Mouse (Mus musculus) hindbrain, embryonic 15.5 days (tissue): ENCODE results near the gene Ccdc40. TPM values are rescaled to one million over a fixed set of nuclear protein-coding genes. Genes with fewer than 3 reads are reported as not detected.
"Not testable (repeated sequence)": the region's sequence is repeated elsewhere in the genome, so short reads cannot be mapped to it uniquely, and the experiment has no call there.

Experiments
- ATAC-seq: fragments of 200-750 bp; cut with Nextera tagmentation; 2 replicates; pipeline ENCODE4 v1.8.0; 2017; ENCODE audit warnings: low read depth, moderate number of reproducible peaks, moderate TSS enrichment; ENCODE audit not compliant: low FRiP score
- H3K27ac ChIP-seq: fragments of 300-500 bp; sonication (generic); replicated peaks from 2 replicates; pipeline ENCODE4 v1.5.1; 2015; ENCODE audit warnings: mild to moderate bottlenecking, inconsistent platforms
- H3K27me3 ChIP-seq: fragments of 300-500 bp; sonication (generic); 2 replicates; pipeline ENCODE4 v1.6.1; 2015; ENCODE audit warnings: control low read depth, inconsistent platforms
- H3K36me3 ChIP-seq: fragments of 300-500 bp; sonication (generic); 2 replicates; pipeline ENCODE4 v1.6.1; 2015; ENCODE audit warnings: control low read depth, inconsistent platforms
- H3K4me1 ChIP-seq: fragments of 300-500 bp; sonication (generic); replicated peaks from 2 replicates; pipeline ENCODE4 v1.6.1; 2015; ENCODE audit warnings: control low read depth, inconsistent platforms
- H3K4me2 ChIP-seq: fragments of 300-500 bp; sonication (generic); 2 replicates; pipeline ENCODE4 v1.6.1; 2015; ENCODE audit warnings: moderate library complexity, mild to moderate bottlenecking, inconsistent platforms
- H3K4me3 ChIP-seq: fragments of 300-500 bp; sonication (generic); 2 replicates; pipeline ENCODE4 v1.5.1; 2015; ENCODE audit warnings: mild to moderate bottlenecking, inconsistent platforms
- H3K9ac ChIP-seq: fragments of 300-500 bp; sonication (generic); 2 replicates; pipeline ENCODE4 v1.6.1; 2015; ENCODE audit warnings: inconsistent platforms
- H3K9me3 ChIP-seq: fragments of 300-500 bp; sonication (generic); 2 replicates; pipeline ENCODE4 v1.6.1; 2016; ENCODE audit warnings: control low read depth, inconsistent platforms
- WGBS: fragments of 180-500 bp; shearing (Covaris S2); methylation state at CpG from one replicate; pipeline ENCODE4 v1.1.7; 2015; 5-methylcytosine and 5-hydroxymethylcytosine counted together
- polyA plus RNA-seq: library from polyadenylated mRNA; unstranded; fragments of >200 nt; fragmentation: Nextera tagmentation; extraction: Ambion mirVana; gene quantifications from 2 replicates; pipeline ENCODE4 v1.2.1, GENCODE M21; 2015

Gene Ccdc40
- polyA plus RNA-seq, 1 experiment from 2014 or later, result 15.4 TPM

DNA sequence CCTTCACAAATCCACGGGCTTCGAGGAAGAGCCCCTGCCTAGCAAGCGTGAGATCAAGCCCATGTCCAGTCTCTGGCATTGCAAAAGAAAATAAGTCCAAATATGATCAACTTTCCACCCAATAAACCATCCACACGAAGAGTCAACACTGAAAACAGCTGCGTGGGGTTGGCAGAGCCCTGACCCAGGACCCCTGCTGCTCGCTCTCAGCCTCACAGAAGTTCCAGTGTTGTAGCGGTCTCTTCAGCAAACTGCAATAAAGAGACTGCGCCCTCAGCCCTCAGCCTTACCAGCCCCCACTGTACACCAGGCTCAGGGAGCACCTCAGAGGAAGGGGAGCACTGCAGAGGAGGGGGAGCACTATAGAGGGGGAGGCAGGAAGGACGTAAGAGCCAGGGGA is 2.7 kb upstream of the Ccdc40 start:
- no peak overlapping the region; the same call in 1 of the 2 replicates for H3K9ac ChIP-seq
- no peak for ATAC-seq
- no peak overlapping the region for H3K4me3 ChIP-seq
- no peaks in the 10 kb centered on the region for H3K36me3 ChIP-seq
- H3K4me1 ChIP-seq, result peaks cover 79% of the 10 kb centered on the region
- H3K9me3 ChIP-seq, result no peaks in the 10 kb centered on the region
- H3K4me2 ChIP-seq, result peak overlapping the region; percentile 99; the same call in 1 of the 2 replicates
- H3K27ac ChIP-seq, result no peak overlapping the region
- WGBS, result 67% methylated on average over 9 of the region's 9 CpGs
- no peaks in the 10 kb centered on the region for H3K27me3 ChIP-seq

DNA sequence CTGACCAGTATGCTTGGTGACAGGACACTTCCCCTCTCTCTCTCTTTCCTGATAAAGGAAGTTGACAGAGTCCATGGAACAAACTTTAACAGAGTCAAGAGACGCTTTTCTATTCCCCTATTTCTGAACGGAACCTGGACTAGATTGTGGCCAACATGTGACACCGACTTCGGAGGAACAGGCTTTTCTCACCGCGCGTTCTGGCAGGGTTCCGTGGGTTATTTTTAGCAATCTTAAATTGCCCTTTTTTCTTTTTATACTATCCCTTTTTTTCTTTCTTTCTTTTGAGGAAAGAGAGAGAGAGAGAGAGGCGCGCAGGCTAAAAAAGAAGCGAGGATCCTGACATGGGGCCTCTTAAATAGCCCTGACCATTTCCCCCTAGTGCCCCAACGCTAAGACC is 781 bp upstream of the Ccdc40 start:
- WGBS, result 2% methylated on average over 12 of the region's 12 CpGs
- Histone ChIP-seq H3K4me2 (peak overlapping the region; percentile 99), H3K27me3 (no peaks in the 10 kb centered on the region), H3K9me3 (no peaks in the 10 kb centered on the region), H3K9ac (peak overlapping the region; percentile 88), H3K27ac (0 out of 2 replicates have a peak overlapping the region, but pooled peaks have one; percentile 83), H3K4me3 (peak overlapping the region; percentile 85), H3K4me1 (peaks cover 63% of the 10 kb centered on the region), H3K36me3 (no peaks in the 10 kb centered on the region)
- ATAC-seq, result no peak

DNA sequence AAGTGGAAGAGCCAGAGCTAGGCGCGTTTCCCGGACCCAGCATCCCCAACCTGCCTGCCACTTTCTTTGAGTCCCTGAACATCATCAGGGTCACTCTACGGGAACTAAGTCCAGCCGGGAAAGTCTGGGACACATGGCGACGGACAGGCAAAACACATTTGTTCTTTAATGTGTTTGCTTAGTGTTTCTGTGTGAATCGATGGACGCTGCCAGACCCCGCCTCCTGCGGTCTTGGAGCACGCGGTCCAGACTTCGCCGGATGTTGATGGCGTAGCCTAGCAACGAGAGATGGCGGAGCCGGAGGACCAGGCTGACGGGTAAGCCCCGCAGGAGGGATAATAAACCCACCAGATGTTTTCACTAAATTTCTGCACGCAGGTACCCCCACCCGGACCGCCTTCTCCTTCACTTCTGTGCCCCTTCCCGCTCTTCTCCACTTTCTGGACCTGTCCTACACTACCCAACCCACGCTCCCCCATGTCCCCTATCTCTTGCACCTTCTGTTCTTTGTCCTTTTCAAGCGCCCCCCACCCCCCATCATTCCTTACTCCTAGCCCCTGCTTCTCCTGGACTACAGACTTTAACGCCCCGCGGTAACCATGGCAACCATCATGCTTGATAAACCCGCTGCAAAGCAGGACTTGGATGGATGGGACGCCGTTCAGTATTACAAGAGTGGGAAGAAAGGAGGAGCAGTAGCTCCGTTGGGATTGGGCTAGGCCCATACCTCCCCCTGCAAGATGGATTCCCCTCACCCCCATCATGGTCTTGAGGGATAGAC is 664 bp downstream of the Ccdc40 start:
- peaks cover 49% of the 10 kb centered on the region for H3K4me1 ChIP-seq
- under 1% methylated on average over 34 of the region's 34 CpGs for WGBS

GRCm38 (mm10) chr11:119234770-119235169 is 6.4 kb downstream of the Ccdc40 start:
- 96% methylated on average over 10 of the region's 10 CpGs for WGBS
- Histone ChIP-seq H3K9ac (no peak overlapping the region), H3K9me3 (no peaks in the 10 kb centered on the region), H3K27me3 (no peaks in the 10 kb centered on the region), H3K4me3 (no peak overlapping the region), H3K4me1 (peaks cover 16% of the 10 kb centered on the region), H3K36me3 (peaks cover 4% of the 10 kb centered on the region; the same call in 1 of the 2 replicates), H3K4me2 (no peak overlapping the region), H3K27ac (no peak overlapping the region)
- ATAC-seq, result no peak

More for the DNA sequence above, 664 bp downstream of the Ccdc40 start:
- Histone ChIP-seq H3K9me3 (no peaks in the 10 kb centered on the region), H3K36me3 (no peaks in the 10 kb centered on the region), H3K4me2 (peak overlapping the region; percentile 99), H3K4me3 (peak overlapping the region; percentile 85), H3K27ac (peak overlapping the region; percentile 83), H3K9ac (peak overlapping the region; percentile 88), H3K27me3 (no peaks in the 10 kb centered on the region)
- ATAC-seq, result peak; percentile 83

- H3K27me3 ChIP-seq, result no peaks in the 10 kb centered on the region
- ATAC-seq, result no peak
- H3K36me3 ChIP-seq, result peaks cover 4% of the 10 kb centered on the region; the same call in 1 of the 2 replicates
- H3K4me3 ChIP-seq, result no peak overlapping the region
- no peaks in the 10 kb centered on the region for H3K9me3 ChIP-seq
- H3K4me1 ChIP-seq, result peaks cover 10% of the 10 kb centered on the region
- 82% methylated on average over 4 of the region's 4 CpGs for WGBS
- H3K27ac ChIP-seq, result no peak overlapping the region
- no peak overlapping the region for H3K4me2 ChIP-seq
- H3K9ac ChIP-seq, result no peak overlapping the region
Measured at GRCm38 (mm10) chr11:119235596-119235995, 7.2 kb downstream of the Ccdc40 start.

GRCm38 (mm10) chr11:119236354-119236753 is 8.0 kb downstream of the Ccdc40 start:
- Histone ChIP-seq H3K4me3 (no peak overlapping the region), H3K36me3 (peaks cover 4% of the 10 kb centered on the region; the same call in 1 of the 2 replicates), H3K4me2 (no peak overlapping the region), H3K27me3 (no peaks in the 10 kb centered on the region), H3K9me3 (no peaks in the 10 kb centered on the region), H3K4me1 (peaks cover 10% of the 10 kb centered on the region), H3K9ac (no peak overlapping the region), H3K27ac (no peak overlapping the region)
- no peak for ATAC-seq
- 24% methylated on average over 8 of the region's 8 CpGs for WGBS

GRCm38 (mm10) chr11:119237007-119237406 is 8.6 kb downstream of the Ccdc40 start:
- WGBS, result 53% methylated on average over 3 of the region's 3 CpGs
- no peak overlapping the region for H3K9ac ChIP-seq
- peaks cover 10% of the 10 kb centered on the region for H3K4me1 ChIP-seq
- H3K4me2 ChIP-seq, result no peak overlapping the region
- no peaks in the 10 kb centered on the region for H3K9me3 ChIP-seq
- ATAC-seq, result no peak
- no peak overlapping the region for H3K27ac ChIP-seq
- no peaks in the 10 kb centered on the region for H3K27me3 ChIP-seq
- peaks cover 4% of the 10 kb centered on the region; the same call in 1 of the 2 replicates for H3K36me3 ChIP-seq
- H3K4me3 ChIP-seq, result no peak overlapping the region

DNA sequence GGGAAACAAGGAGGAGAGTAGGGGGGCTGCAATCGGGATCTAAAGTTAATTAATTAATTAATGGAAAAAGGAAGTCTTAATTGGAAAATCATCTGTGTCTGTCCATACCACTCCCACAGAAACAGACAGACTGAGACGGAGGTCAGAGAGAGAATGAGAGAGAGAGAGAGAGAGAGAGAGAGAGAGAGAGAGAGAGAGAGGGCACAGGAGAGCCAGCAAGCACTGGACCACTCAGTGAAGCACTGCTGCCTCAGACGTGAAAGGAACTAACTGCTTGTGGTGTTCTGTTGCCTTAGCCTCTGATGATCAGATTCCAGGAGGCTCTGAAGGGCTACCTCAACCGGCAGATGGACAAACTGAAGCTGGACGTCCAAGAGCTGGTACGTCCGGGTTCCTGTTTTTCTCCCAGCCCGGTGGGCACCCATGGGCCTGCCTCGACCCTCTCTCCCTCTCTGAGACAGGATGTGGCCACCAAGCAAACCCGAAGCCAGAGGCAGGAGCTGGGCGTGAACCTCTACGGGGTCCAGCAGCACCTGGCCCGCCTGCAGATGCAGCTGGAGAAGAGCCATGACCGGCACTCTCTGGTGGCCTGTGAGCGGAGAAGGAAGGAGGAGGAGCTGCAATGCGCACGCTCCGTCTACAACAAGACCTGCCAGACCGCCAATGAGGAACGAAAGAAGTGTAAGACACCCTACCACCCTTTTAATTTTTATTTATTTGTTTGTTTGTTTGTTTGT is 9.4 kb downstream of the Ccdc40 start:
- 41% methylated on average over 20 of the region's 20 CpGs for WGBS
- peaks cover 10% of the 10 kb centered on the region for H3K4me1 ChIP-seq
- H3K9me3 ChIP-seq, result no peaks in the 10 kb centered on the region
- H3K4me2 ChIP-seq, result peak overlapping the region; percentile 55
- peak overlapping the region; percentile 39; the same call in 1 of the 2 replicates for H3K27ac ChIP-seq
- peaks cover 4% of the 10 kb centered on the region; the same call in 1 of the 2 replicates for H3K36me3 ChIP-seq
- no peaks in the 10 kb centered on the region for H3K27me3 ChIP-seq
- no peak; the same call in 1 of the 2 replicates for ATAC-seq
- 0 out of 2 replicates have a peak overlapping the region, but pooled peaks have one; percentile 14 for H3K9ac ChIP-seq
- H3K4me3 ChIP-seq, result peak overlapping the region; percentile 25

- H3K36me3 ChIP-seq, result peaks cover 4% of the 10 kb centered on the region; the same call in 1 of the 2 replicates
- no peaks in the 10 kb centered on the region for H3K9me3 ChIP-seq
- peaks cover 10% of the 10 kb centered on the region for H3K4me1 ChIP-seq
- no peak overlapping the region for H3K9ac ChIP-seq
- H3K4me3 ChIP-seq, result peak overlapping the region; percentile 25
- H3K27me3 ChIP-seq, result no peaks in the 10 kb centered on the region
- 27% methylated on average over 11 of the region's 11 CpGs for WGBS
- peak overlapping the region; percentile 55 for H3K4me2 ChIP-seq
- H3K27ac ChIP-seq, result peak overlapping the region; percentile 39; the same call in 1 of the 2 replicates
- ATAC-seq, result peak; percentile 67; the same call in 1 of the 2 replicates
Measured at GRCm38 (mm10) chr11:119238305-119238721, 9.9 kb downstream of the Ccdc40 start.

- H3K9me3 ChIP-seq, result no peaks in the 10 kb centered on the region
- no peak overlapping the region for H3K4me3 ChIP-seq
- H3K9ac ChIP-seq, result no peak overlapping the region
- ATAC-seq, result no peak
- peaks cover 10% of the 10 kb centered on the region for H3K4me1 ChIP-seq
- H3K27ac ChIP-seq, result no peak overlapping the region
- H3K36me3 ChIP-seq, result peaks cover 7% of the 10 kb centered on the region; the same call in 1 of the 2 replicates
- no peaks in the 10 kb centered on the region for H3K27me3 ChIP-seq
- WGBS, result 81% methylated on average over 12 of the region's 12 CpGs
- H3K4me2 ChIP-seq, result no peak overlapping the region
Measured at GRCm38 (mm10) chr11:119239480-119239879, 11.1 kb downstream of the Ccdc40 start.

DNA sequence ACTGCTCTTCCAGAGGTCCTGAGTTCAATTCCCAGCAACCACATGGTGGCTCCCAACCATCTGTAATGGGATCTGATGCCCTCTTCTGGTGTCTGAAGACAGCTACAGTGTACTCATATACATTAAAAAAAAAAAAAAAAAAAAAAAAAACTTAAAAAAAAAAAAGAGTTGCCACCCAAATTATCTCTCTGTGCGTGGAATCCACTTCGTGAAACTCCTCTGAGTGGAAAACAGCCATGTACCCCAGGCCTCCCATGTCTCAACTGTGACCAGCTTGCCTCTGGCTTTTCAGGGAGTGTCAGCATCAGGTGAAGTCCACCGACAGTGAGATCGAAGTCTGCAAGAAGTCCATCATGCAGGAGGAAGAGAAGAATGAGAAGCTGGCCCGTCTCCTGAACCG is 17.2 kb downstream of the Ccdc40 start:
- not testable (repeated sequence) for ATAC-seq, H3K9me3 ChIP-seq, H3K27ac ChIP-seq, H3K4me2 ChIP-seq, H3K4me3 ChIP-seq, H3K36me3 ChIP-seq, H3K27me3 ChIP-seq, H3K9ac ChIP-seq, H3K4me1 ChIP-seq
- 95% methylated on average over 6 of the region's 6 CpGs for WGBS

- ATAC-seq, result 0 out of 2 replicates have a peak, but pooled peaks have one; percentile 45
- H3K4me2 ChIP-seq, result no peak overlapping the region
- H3K9ac ChIP-seq, result no peak overlapping the region
- H3K27me3 ChIP-seq, result no peaks in the 10 kb centered on the region
- H3K27ac ChIP-seq, result no peak overlapping the region
- 0 out of 2 replicates have a peak, but pooled peaks cover under 1% of the 10 kb centered on the region for H3K36me3 ChIP-seq
- WGBS, result 34% methylated on average over 6 of the region's 6 CpGs
- peaks cover 23% of the 10 kb centered on the region for H3K4me1 ChIP-seq
- no peak overlapping the region for H3K4me3 ChIP-seq
- no peaks in the 10 kb centered on the region for H3K9me3 ChIP-seq
Measured at GRCm38 (mm10) chr11:119249011-119249410, 20.6 kb downstream of the Ccdc40 start.
